Mouse (Mus musculus): Measurements from ENCODE around the gene Per3. TPM values are rescaled to one million over a fixed set of nuclear protein-coding genes. Genes with fewer than 3 reads are reported as not detected.

Per3 gene
- total RNA-seq, 2 experiments from 2014 or later: 1.7 to 2.3 TPM

DNA sequence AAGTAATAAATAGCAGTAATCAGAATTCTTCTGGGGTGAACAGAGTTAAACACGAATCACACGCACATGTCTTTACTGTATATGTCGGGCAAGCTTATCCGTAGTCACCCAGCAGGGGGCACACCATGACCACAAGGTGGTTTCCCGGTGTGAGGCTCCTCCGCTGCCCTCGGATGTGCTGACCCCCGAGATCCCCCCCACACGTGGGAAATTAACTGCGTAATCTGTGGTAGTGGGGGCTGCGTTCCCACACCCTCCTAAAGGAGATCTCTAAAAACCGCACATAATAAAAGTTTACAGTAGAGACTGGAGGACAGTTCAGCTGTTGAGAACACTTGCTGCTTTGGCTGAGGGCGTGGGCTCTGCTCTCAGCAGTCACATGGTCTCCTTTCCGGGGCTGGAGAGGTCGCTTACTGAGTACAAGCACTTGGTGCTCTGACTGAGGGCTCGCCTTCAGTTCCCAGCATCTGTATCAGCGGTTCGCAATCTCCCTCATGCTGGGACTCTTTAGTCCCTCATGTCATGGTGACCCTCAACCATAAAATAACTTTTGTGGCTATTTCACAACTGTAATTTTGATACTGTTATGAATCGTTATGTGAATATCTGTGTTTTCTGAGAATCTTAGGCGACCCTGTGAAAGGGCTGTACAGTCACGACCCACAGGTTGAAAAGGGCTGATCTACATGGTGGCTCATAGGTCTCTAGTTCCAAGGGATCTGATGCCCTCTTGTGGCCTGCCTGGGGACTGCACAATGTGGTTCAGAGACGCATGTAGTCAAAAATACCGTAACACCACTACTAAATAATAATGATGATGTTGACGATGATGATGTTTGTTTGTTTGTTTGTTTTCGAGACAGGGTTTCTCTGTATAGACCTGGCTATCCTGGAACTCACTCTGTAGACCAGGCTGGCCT, 79.6 kb downstream of the Per3 start:
- ATAC-seq (replicated peaks; ENCODE audit: low FRiP score, poor library complexity, severe bottlenecking): peak; percentile 81

- ATAC-seq (replicated peaks; ENCODE audit: low FRiP score, poor library complexity, severe bottlenecking): no peak
These were observed 80.8 kb downstream of the Per3 start for GRCm38 (mm10) chr4:150963711-150964110.

DNA sequence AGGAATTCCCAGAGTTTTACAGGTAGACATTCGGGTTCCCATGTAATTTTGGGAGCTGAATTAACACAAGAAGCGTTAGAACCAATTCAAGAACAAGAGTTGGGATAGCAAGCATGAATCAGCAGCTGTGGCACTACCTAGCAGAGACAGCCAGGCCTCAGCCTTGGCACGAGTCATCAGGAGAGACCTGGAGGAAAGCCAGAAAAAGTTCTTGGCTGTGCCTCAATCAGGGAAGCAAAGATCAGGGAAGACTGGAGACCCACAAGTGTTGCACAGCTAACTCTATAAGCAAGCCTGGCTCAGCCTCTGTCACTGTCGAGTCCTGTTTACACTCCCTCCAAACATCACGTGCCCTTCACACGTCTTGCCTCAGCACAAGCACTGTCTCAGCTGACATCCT, 82.2 kb downstream of the Per3 start:
- no peak for ATAC-seq (replicated peaks; ENCODE audit: low FRiP score, poor library complexity, severe bottlenecking)

- ATAC-seq (replicated peaks; ENCODE audit: low FRiP score, poor library complexity, severe bottlenecking): no peak
These were observed 85.9 kb downstream of the Per3 start for GRCm38 (mm10) chr4:150958536-150958935.

GRCm38 (mm10) chr4:150957106-150957458, 87.4 kb downstream of the Per3 start:
- no peak for ATAC-seq (replicated peaks; ENCODE audit: low FRiP score, poor library complexity, severe bottlenecking)

- ATAC-seq (replicated peaks; ENCODE audit: low FRiP score, poor library complexity, severe bottlenecking): no peak
These were observed 87.9 kb downstream of the Per3 start for GRCm38 (mm10) chr4:150956369-150957105.

Other genes with a start within 250 kb of the Per3 start
- 1.1 and 2.9 TPM in 2 replicates for gene Errfi1, start 190.7 kb downstream of the Per3 start, total RNA-seq (2015; ENCODE audit: low replicate concordance)
- 1.7 TPM in 1 of 2 replicates, not detected in the other for gene Errfi1, start 190.7 kb downstream of the Per3 start, total RNA-seq (2017; ENCODE audit: low replicate concordance)
- gene Park7, start 130.2 kb downstream of the Per3 start, total RNA-seq (2015; ENCODE audit: low replicate concordance): 32.4 and 104 TPM in 2 replicates
- gene Park7, start 130.2 kb downstream of the Per3 start, total RNA-seq (2017; ENCODE audit: low replicate concordance): 61.9 and 62.5 TPM in 2 replicates
- gene Tnfrsf9, start 130.1 kb downstream of the Per3 start, total RNA-seq (2015; ENCODE audit: low replicate concordance): 6.7 TPM in 1 of 2 replicates, not detected in the other
- gene Tnfrsf9, start 130.1 kb downstream of the Per3 start, total RNA-seq (2017; ENCODE audit: low replicate concordance): 1.3 TPM in 1 of 2 replicates, not detected in the other
- not detected in 2 replicates for gene Uts2, start 47.6 kb downstream of the Per3 start, total RNA-seq (2015; ENCODE audit: low replicate concordance)
- gene Uts2, start 47.6 kb downstream of the Per3 start, total RNA-seq (2017; ENCODE audit: low replicate concordance): not detected in 2 replicates
- 73.8 and 73.9 TPM in 2 replicates for gene Vamp3, start 13.3 kb upstream of the Per3 start, total RNA-seq (2015; ENCODE audit: low replicate concordance)
- 29.7 and 52.1 TPM in 2 replicates for gene Vamp3, start 13.3 kb upstream of the Per3 start, total RNA-seq (2017; ENCODE audit: low replicate concordance)
- gene Gm13090, start 44.9 kb upstream of the Per3 start, total RNA-seq (2015; ENCODE audit: low replicate concordance): not detected in 2 replicates
- gene Gm13090, start 44.9 kb upstream of the Per3 start, total RNA-seq (2017; ENCODE audit: low replicate concordance): not detected in 2 replicates

Measured in erythroid progenitor cell, adult 5-6 weeks (primary cell).